Mouse (Mus musculus): ENCODE results near the gene Tunar. TPM values are rescaled to one million over a fixed set of nuclear protein-coding genes. Genes with fewer than 3 reads are reported as not detected.

Tunar gene
- polyA plus RNA-seq, 1 experiment: 10.2 TPM

DNA sequence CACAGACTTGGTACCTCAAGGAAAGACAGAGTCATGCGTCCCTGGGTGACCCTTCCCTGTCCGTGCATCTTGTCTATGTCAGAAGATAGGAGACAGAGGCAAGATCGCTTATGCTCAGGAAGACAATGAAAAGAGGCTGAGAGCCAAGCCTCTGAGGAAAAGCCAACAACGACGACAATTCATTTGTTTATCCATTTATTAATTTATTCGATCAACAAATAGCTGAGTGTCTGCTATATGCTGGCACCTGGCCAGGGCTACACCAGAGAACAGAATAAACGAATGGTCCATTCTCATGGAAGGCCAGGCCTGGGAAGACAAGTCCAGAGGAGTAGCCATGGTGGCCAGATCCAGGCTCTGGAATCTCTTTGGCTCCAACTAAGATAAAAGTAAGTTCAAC, 61.0 kb downstream of the Tunar start:
- DNase-seq (ENCODE audit: extremely low spot score in 1 of 2, low spot score in 1 of 2): no peak

DNA sequence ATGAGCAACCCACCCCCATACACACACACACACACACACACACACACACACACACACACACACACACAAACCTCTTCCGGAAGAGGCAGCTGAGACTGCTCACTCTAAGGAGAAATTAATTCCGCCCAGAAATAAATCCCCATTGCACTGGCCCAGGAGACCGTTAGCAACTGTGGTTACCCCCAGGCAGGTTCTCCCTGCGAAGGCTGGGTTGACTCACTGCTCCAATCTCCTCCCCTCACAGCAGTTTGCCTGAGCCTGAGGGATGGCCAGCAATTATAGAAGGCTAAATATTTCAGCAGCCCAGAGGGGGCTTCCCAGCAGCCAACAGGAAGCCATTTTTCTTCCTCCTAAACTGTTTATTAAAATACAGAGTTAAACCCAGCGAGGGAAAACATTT, 64.5 kb downstream of the Tunar start:
- DNase-seq (ENCODE audit: extremely low spot score in 1 of 2, low spot score in 1 of 2): peak in 1 of 2 experiments; percentile 23

DNA sequence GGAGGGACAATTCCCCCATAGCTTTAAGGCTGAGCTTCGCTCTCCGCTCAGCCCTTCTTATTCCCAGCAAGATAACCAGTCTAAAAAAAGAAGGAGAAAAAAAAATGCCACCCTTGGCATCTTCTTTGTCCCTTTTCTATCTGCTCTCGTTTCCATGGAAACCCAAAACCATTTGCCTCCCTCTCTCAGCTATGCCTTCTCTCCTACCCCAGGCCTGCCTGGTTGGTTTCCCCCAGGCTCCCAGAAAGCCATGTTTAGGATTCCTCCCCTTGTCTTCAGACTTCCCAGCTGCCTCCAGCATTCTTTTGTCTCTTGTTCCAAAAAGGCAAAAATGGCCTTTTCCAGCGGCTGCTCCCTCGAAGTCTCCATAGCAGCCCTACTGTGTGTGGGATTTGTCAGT, 70.1 kb downstream of the Tunar start:
- peak in 1 of 2 experiments; percentile 44 for DNase-seq (ENCODE audit: extremely low spot score in 1 of 2, low spot score in 1 of 2)

DNA sequence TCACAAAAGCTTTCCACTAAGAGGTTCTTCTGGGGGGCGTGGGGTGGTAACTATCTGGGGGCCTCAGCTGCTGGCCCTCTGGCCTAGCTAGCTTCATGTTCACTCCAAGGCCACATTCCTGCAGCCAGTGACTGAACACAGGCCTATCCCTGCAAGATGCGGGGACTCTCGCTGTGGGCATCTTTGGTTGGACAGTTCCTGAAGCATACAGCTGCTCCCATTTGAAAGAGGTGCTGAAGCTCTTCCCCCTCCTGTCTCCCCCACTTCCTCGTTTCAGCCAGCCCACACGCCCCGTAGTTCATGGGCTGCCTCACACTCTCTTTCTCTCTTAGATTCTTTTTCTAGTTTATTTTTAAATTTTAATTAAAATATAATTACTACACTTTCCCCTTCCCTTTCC, 72.3 kb downstream of the Tunar start:
- no peak for DNase-seq (ENCODE audit: extremely low spot score in 1 of 2, low spot score in 1 of 2)

DNA sequence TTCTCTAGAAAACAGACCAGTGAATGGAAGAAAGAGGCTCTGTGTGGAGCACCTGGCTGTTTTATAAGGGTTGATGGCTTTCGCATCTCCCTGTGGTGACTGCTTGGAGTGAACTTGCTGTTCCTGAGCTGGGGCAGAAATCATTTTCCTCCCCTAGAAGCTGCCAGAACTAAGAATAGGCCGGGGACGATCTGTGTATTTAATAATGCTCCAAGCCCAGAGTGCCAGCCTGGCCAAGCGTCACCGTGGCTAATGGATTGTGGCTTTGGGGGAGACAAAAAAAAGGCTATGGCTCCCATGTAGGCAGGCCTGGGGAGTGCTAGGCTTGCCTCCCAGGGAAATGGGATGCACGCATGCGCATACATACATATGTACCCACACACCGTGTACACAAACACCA, 80.2 kb downstream of the Tunar start:
- DNase-seq (ENCODE audit: extremely low spot score in 1 of 2, low spot score in 1 of 2): no peak

DNA sequence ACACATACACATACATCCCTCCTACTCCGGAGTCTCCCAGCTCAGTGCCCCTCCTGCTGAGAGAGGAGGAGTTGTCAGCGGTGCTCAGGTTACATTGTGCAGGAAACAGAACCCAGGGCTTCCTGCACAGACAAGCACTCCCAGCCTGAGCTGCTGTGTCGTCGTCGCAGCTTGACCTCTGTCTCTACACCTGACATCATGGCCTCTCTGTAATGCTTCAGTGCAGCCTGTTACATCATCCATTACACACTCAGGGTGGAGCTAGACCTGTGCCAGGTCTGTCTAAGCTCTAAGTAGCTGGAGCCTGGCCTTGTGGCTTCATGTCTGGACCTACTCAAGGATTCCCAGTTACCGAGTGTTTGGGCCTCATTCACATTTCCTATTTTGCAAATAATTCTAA, 86.8 kb downstream of the Tunar start:
- DNase-seq (ENCODE audit: extremely low spot score in 1 of 2, low spot score in 1 of 2): no peak

DNA sequence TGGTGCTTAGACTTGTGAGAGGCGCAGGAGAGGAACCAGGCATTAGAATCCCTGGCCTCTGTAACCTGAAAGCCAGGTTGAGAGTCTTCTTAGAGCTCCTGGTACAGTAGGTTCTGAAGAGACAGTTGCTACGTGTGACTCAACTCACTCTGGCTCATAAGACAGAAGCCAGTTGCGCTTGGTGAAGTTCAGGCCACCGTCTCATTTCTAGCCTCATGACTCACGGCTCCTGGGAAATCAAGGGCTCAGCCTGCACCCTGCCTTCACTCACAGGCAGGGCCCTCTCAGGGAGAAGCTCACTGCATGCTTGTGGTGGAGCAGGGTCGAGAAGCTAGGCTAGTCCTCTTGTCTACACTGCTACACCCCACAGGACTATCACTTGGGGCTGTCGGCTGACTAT, 92.9 kb downstream of the Tunar start:
- peak in 1 of 2 experiments; percentile 27 for DNase-seq (ENCODE audit: extremely low spot score in 1 of 2, low spot score in 1 of 2)

DNA sequence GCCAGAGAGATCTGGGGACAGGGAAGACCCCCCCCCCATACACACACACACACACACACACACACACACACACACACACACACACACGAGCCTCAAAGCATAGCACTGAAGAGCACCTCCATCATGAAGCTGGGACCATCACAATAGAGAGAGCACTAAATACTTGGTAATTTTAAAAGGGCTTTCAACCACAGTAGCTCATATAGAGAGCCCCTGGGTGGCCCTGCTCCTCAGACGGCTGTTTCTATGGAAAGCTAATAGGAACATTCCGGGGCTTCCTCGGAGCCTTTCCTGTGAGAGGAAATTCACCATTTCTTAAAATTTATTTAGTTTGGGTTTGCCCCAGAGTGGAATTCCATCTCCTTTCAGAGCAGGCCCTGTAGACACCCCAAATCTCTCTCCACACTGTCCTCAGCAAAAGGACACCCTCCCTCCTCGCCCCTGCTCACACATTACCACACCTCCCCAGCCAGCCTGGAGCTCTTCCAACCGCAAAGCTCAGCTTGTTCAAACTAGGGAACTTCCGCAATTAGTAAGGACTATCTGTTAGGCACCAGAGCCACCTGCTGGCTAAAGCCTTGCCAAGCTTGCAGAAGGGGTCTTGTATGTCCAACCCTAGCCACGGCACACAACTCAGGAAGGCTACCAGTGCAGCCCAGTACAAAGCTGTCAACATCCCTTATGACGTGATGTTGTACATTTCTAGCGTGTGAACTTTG, 93.5 kb downstream of the Tunar start:
- peak; percentile 62 to 87 for DNase-seq (ENCODE audit: extremely low spot score in 1 of 2, low spot score in 1 of 2)

DNA sequence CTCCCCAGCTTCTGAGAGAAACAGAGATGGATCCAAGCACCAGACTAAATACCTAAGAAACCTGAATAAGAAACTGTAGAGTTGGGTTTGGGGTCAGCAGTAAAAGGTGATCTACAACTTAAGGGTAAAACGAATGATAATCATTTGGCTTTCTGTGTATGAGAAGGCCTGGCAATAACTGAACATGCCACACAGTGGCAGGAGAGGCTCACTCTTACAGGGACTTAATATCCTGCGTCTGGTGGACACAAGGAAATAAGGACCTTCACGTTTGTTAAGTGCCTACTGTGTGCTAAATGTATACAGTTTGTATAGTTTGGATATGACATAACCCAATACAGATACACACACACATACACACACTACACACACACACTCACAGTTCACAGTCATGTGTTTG, 98.2 kb downstream of the Tunar start:
- peak in 1 of 2 experiments; percentile 44 for DNase-seq (ENCODE audit: extremely low spot score in 1 of 2, low spot score in 1 of 2)

DNA sequence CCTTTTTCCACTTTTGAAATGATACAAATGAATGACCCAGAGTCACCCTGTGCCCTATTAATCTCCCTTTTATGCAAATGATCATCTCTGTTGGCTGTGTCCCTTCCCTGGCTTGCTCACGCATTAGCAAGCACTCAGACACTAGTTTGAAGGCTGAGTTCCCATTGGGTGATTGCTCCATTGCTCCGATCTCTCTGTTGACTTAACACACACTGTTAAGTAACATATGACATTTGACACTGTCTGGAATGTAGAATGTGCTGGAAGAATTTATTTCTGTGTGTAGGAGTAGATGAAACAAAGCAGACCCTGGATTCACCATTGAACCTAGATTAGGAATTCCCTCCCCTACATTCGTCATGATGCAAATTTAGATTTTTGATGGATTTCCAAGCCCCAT, 99.1 kb downstream of the Tunar start:
- DNase-seq (ENCODE audit: extremely low spot score in 1 of 2, low spot score in 1 of 2): no peak

Other genes with a start within 250 kb of the Tunar start
- gene Tcl1b2, start 187.9 kb upstream of the Tunar start, polyA plus RNA-seq (2012; rRNA removed): not detected in 2 replicates
- not detected in 2 replicates for gene Tcl1b1, start 174.2 kb upstream of the Tunar start, polyA plus RNA-seq (2012; rRNA removed)
- gene Tcl1b5, start 157.5 kb upstream of the Tunar start, polyA plus RNA-seq (2012; rRNA removed): not detected in 2 replicates
- gene Tcl1b3, start 142.8 kb upstream of the Tunar start, polyA plus RNA-seq (2012; rRNA removed): not detected in 2 replicates
- not detected in 2 replicates for gene Tcl1b4, start 131.9 kb upstream of the Tunar start, polyA plus RNA-seq (2012; rRNA removed)
- not detected in 2 replicates for gene Tcl1, start 111.1 kb upstream of the Tunar start, polyA plus RNA-seq (2012; rRNA removed)
- gene D430019H16Rik, start 120.0 kb downstream of the Tunar start, polyA plus RNA-seq (2012; rRNA removed): 66.2 and 79.3 TPM in 2 replicates
- gene Bdkrb2, start 229.4 kb downstream of the Tunar start, polyA plus RNA-seq (2012; rRNA removed): 0.19 and 0.32 TPM in 2 replicates

Data from frontal cortex, adult 2 months (tissue).